Mouse (Mus musculus) forebrain, embryonic 10.5 days (tissue): ENCODE data around the gene Cpa2. TPM values are rescaled to one million over a fixed set of nuclear protein-coding genes. Genes with fewer than 3 reads are reported as not detected.

Experiments used
- DNase-seq: peaks from one replicate; pipeline ENCODE4 v3.0.0-alpha.2; 2017; ENCODE audit warnings: low spot score; ENCODE audit errors: extremely low spot score
- H3K27ac ChIP-seq: fragments of 300-500 bp; sonication (generic); 2 replicates; pipeline ENCODE4 v1.5.1; 2016; ENCODE audit warnings: mild to moderate bottlenecking
- H3K27me3 ChIP-seq: fragments of 300-500 bp; sonication (generic); 2 replicates; pipeline ENCODE4 v1.6.1; 2016; ENCODE audit warnings: mild to moderate bottlenecking; ENCODE audit not compliant: poor library complexity, severe bottlenecking
- H3K36me3 ChIP-seq: fragments of 300-500 bp; sonication (generic); replicated peaks from 2 replicates; pipeline ENCODE4 v1.6.1; 2016; ENCODE audit warnings: mild to moderate bottlenecking, moderate library complexity
- H3K4me1 ChIP-seq: fragments of 300-500 bp; sonication (generic); 2 replicates; pipeline ENCODE4 v1.6.1; 2016
- H3K4me3 ChIP-seq: fragments of 300-500 bp; sonication (generic); 2 replicates; pipeline ENCODE4 v1.5.1; 2016; ENCODE audit warnings: mild to moderate bottlenecking, moderate library complexity
- H3K9me3 ChIP-seq: fragments of 300-500 bp; sonication (generic); 2 replicates; pipeline ENCODE4 v1.6.1; 2016; ENCODE audit warnings: mild to moderate bottlenecking, moderate library complexity
- WGBS: fragments of 180-500 bp; shearing (Covaris S2); methylation state at CpG from one replicate; pipeline ENCODE4 v1.1.7; 2016; 5-methylcytosine and 5-hydroxymethylcytosine counted together
- polyA plus RNA-seq: library from polyadenylated mRNA; unstranded; fragments of >200 nt; fragmentation: Nextera tagmentation; extraction: Ambion mirVana; gene quantifications from 2 replicates; pipeline ENCODE4 v1.2.1, GENCODE M21; 2016

Cpa2 gene
- polyA plus RNA-seq, 1 experiment from 2014 or later = 15.6 TPM

- H3K36me3 ChIP-seq = peaks cover 5% of the 10 kb centered on the region; the same call in 1 of the 2 replicates
- no peaks in the 10 kb centered on the region for H3K27me3 ChIP-seq
- H3K4me3 ChIP-seq = peak overlapping the region; percentile 28
- peak; percentile 76 for DNase-seq
- WGBS = 16% methylated on average over 23 of the region's 23 CpGs
- H3K27ac ChIP-seq = peak overlapping the region; percentile 92
- peaks cover 75% of the 10 kb centered on the region for H3K4me1 ChIP-seq
- peaks cover 8% of the 10 kb centered on the region for H3K9me3 ChIP-seq
Observed at GRCm38 (mm10) chr6:30551644-30552580, 10.5 kb downstream of the Cpa2 start.

GRCm38 (mm10) chr6:30552628-30553027 is 11.2 kb downstream of the Cpa2 start:
- WGBS = 56% methylated on average over 6 of the region's 6 CpGs
- H3K27ac ChIP-seq = peak overlapping the region; percentile 92

GRCm38 (mm10) chr6:30553381-30554010 is 12.1 kb downstream of the Cpa2 start:
- Histone ChIP-seq H3K36me3 (peaks cover 5% of the 10 kb centered on the region; the same call in 1 of the 2 replicates), H3K4me3 (no peak overlapping the region), H3K9me3 (peaks cover 8% of the 10 kb centered on the region), H3K27ac (peak overlapping the region; percentile 92), H3K4me1 (peaks cover 60% of the 10 kb centered on the region), H3K27me3 (no peaks in the 10 kb centered on the region)
- 84% methylated on average over 7 of the region's 7 CpGs for WGBS
- DNase-seq = no peak

More at GRCm38 (mm10) chr6:30552628-30553027, 11.2 kb downstream of the Cpa2 start:
- Histone ChIP-seq H3K4me3 (no peak overlapping the region), H3K36me3 (peaks cover 5% of the 10 kb centered on the region; the same call in 1 of the 2 replicates), H3K9me3 (peaks cover 8% of the 10 kb centered on the region), H3K4me1 (peaks cover 68% of the 10 kb centered on the region), H3K27me3 (no peaks in the 10 kb centered on the region)
- DNase-seq = no peak

DNA sequence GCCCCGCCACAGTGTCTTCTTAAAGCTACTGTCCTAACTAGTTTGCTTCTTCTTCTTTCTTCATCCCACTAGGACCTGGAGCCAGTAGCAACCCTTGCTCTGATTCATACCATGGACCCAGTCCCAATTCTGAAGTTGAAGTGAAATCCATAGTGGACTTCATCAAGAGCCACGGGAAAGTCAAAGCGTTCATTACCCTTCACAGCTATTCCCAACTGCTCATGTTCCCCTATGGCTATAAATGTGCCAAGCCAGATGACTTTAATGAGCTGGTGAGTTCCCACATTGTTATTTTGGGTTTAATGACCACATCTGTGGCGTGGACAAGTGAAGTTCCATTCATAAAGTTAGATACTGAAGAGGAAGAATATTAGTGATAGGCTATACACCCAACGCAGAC is 12.7 kb downstream of the Cpa2 start:
- H3K27me3 ChIP-seq = no peaks in the 10 kb centered on the region
- WGBS = 91% methylated on average over 5 of the region's 5 CpGs
- peaks cover 8% of the 10 kb centered on the region for H3K9me3 ChIP-seq
- H3K4me1 ChIP-seq = peaks cover 54% of the 10 kb centered on the region
- peaks cover 5% of the 10 kb centered on the region; the same call in 1 of the 2 replicates for H3K36me3 ChIP-seq
- no peak for DNase-seq
- peak overlapping the region; percentile 92; the same call in 1 of the 2 replicates for H3K27ac ChIP-seq
- H3K4me3 ChIP-seq = no peak overlapping the region

DNA sequence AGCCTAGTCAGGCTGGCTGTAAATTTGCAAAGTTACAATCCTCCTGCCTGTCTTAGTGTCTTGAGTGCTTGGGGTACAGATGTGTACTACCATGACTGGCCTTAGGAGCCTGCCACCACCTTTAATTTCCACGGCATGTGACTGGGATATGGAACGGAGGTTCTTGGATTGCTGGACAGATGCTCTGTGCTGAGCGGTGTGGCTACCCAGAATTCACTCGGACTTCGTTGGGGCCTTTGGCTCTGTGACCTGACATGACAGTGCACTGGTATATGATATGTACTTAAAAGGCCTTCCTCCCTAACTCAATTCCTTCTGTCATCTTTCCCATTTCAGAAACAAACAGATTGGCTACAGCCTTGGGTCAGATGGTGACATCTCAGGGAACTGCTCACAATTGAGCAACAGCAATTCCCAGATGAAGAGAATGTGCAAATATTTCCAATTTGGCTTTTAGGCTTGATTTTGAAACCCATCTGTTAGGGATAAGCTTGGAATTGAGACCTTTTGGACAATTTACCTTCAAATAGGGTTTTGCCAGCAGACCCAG is 13.3 kb downstream of the Cpa2 start:
- peaks cover 48% of the 10 kb centered on the region for H3K4me1 ChIP-seq
- H3K27ac ChIP-seq = no peak overlapping the region
- no peak overlapping the region for H3K4me3 ChIP-seq
- peaks cover 5% of the 10 kb centered on the region; the same call in 1 of the 2 replicates for H3K36me3 ChIP-seq
- no peaks in the 10 kb centered on the region for H3K27me3 ChIP-seq
- no peak for DNase-seq
- 95% methylated on average over 5 of the region's 5 CpGs for WGBS
- H3K9me3 ChIP-seq = peaks cover 8% of the 10 kb centered on the region

DNA sequence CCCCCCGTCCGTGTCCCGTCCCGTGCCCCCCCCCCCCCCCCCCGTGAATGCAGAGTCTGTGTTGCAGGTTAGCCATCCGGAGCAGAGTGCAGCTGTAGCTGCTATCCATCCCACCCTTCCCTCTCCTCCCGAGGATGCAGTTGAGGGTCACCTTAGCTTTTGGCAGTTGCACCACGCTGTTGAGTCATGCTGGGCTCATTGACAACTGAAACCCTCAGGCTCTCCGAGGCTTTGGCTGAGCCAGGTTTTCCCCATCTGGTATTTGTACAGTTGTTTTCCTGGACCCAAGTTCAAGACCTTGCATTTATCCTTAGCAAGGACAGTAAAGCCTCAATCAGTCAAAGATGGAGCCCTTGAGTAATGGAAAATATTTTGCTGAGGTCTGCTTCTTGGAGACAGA is 14.7 kb downstream of the Cpa2 start:
- Histone ChIP-seq H3K27me3 (no peaks in the 10 kb centered on the region), H3K36me3 (no peaks in the 10 kb centered on the region; the same call in 1 of the 2 replicates), H3K4me3 (no peak overlapping the region), H3K4me1 (peaks cover 34% of the 10 kb centered on the region), H3K27ac (peak overlapping the region; percentile 48; the same call in 1 of the 2 replicates), H3K9me3 (peaks cover 1% of the 10 kb centered on the region; the same call in 1 of the 2 replicates)
- DNase-seq = no peak
- WGBS = 4% methylated on average over 5 of the region's 9 CpGs

GRCm38 (mm10) chr6:30559726-30560125 is 18.3 kb downstream of the Cpa2 start:
- Histone ChIP-seq H3K4me3 (no peak overlapping the region), H3K36me3 (no peaks in the 10 kb centered on the region), H3K9me3 (no peaks in the 10 kb centered on the region), H3K27me3 (no peaks in the 10 kb centered on the region), H3K27ac (no peak overlapping the region), H3K4me1 (peaks cover 6% of the 10 kb centered on the region)
- 66% methylated on average over 1 of the region's 1 CpGs for WGBS
- no peak for DNase-seq

- no peak for DNase-seq
- Histone ChIP-seq H3K4me3 (no peak overlapping the region), H3K27me3 (no peaks in the 10 kb centered on the region), H3K27ac (no peak overlapping the region), H3K4me1 (no peaks in the 10 kb centered on the region), H3K36me3 (no peaks in the 10 kb centered on the region), H3K9me3 (no peaks in the 10 kb centered on the region)
- WGBS = 85% methylated on average over 4 of the region's 4 CpGs
Observed at GRCm38 (mm10) chr6:30562132-30562531, 20.8 kb downstream of the Cpa2 start.

DNA sequence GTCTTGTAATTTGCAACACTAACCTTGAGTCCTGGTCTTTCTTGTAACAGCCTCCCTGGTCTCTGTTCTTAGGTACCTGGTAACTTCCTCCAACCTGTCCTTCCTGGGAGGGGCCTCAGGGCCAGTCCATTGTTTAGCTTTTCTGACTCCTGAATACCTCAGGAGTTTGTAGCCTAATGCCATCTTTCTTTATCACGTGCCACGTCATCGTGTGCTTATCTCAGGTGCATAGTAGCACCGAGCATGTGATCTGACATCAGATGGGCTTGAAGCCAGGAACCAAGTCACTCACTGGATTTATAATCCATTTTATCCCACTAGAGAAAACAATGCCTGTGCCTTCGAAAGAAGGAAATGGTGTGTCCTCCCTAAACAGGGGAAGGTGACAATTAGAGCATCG is 22.2 kb downstream of the Cpa2 start:
- no peaks in the 10 kb centered on the region for H3K27me3 ChIP-seq
- H3K36me3 ChIP-seq = no peaks in the 10 kb centered on the region
- no peak overlapping the region for H3K27ac ChIP-seq
- WGBS = 90% methylated on average over 6 of the region's 6 CpGs
- H3K4me1 ChIP-seq = no peaks in the 10 kb centered on the region
- no peak overlapping the region for H3K4me3 ChIP-seq
- H3K9me3 ChIP-seq = no peaks in the 10 kb centered on the region
- no peak for DNase-seq

DNA sequence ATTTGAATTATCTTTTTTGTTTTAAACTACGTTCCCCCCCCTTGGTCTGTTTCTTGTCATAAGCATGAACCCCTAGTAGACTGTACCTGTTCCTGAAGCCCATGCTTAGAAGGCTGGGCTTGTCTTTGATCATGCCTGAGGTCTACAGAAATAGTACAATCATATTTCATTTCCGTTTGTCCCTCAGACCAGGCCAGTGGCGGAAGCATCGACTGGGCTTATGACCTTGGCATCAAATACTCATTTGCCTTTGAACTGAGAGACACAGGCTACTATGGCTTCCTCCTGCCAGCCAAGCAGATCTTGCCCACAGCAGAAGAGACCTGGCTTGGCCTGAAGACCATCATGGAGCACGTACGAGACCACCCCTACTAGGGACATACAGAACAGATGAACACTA is 22.7 kb downstream of the Cpa2 start:
- no peaks in the 10 kb centered on the region for H3K27me3 ChIP-seq
- 96% methylated on average over 6 of the region's 6 CpGs for WGBS
- DNase-seq = no peak
- H3K9me3 ChIP-seq = no peaks in the 10 kb centered on the region
- no peaks in the 10 kb centered on the region for H3K4me1 ChIP-seq
- H3K4me3 ChIP-seq = no peak overlapping the region
- H3K36me3 ChIP-seq = no peaks in the 10 kb centered on the region
- no peak overlapping the region for H3K27ac ChIP-seq

- WGBS = 88% methylated on average over 5 of the region's 5 CpGs
- Histone ChIP-seq H3K4me1 (peaks cover 13% of the 10 kb centered on the region), H3K9me3 (no peaks in the 10 kb centered on the region), H3K27me3 (no peaks in the 10 kb centered on the region), H3K4me3 (no peak within 1 kb of the TSS), H3K36me3 (no peaks in the 10 kb centered on the region), H3K27ac (peak within 1 kb of the TSS; percentile 1; the same call in 1 of the 2 replicates)
- DNase-seq = no peak
Observed at GRCm38 (mm10) chr6:30568069-30568468, 26.7 kb downstream of the Cpa2 start, which contains the start of gene Cpa4. Gene Cpa4 (plus strand): TSS chr6:30568369.

GRCm38 (mm10) chr6:30569331-30569730 is 27.9 kb downstream of the Cpa2 start:
- DNase-seq = no peak
- H3K4me3 ChIP-seq = no peak overlapping the region
- H3K27me3 ChIP-seq = no peaks in the 10 kb centered on the region
- WGBS = 93% methylated on average over 10 of the region's 10 CpGs
- no peaks in the 10 kb centered on the region for H3K9me3 ChIP-seq
- peak overlapping the region; percentile 2; the same call in 1 of the 2 replicates for H3K27ac ChIP-seq
- no peaks in the 10 kb centered on the region for H3K36me3 ChIP-seq
- H3K4me1 ChIP-seq = peaks cover 24% of the 10 kb centered on the region
